Mouse (Mus musculus): ENCODE data around the gene Sema3g. TPM values are rescaled to one million over a fixed set of nuclear protein-coding genes. Genes with fewer than 3 reads are reported as not detected.

Gene Sema3g
- 0.73 and 1.0 TPM in 2 replicates for polyA plus RNA-seq (2015; fragmentation: Nextera tagmentation; extraction: Ambion mirVana)

DNA sequence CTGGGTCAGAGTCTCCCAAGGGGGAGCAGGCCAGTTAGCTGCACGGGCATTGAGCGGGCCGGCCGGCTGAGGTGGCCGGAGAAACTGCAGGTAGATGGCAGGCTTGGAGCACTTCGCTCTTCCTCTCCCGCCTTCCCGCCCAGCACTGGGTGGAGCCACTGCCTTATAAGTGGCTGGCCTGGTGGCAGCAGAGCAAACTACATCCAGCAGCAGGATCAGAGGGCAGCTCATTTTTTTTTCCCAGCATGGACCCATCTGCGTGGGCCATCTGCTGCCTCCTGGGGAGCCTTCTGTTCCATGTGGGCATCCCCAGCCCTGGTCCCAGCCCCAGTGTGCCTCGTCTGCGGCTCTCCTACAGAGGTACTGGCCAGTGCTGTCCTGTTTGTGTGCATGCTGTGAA, at the start of gene Sema3g:
TSS of gene Sema3g (plus strand) at position 195 of the 400 bp plus-strand sequence.
- Histone ChIP-seq H3K4me3 (replicated peaks) (no peak within 1 kb of the TSS), H3K27ac (no peak within 1 kb of the TSS)
- 12% methylated on average over 11 of the region's 11 CpGs for WGBS

DNA sequence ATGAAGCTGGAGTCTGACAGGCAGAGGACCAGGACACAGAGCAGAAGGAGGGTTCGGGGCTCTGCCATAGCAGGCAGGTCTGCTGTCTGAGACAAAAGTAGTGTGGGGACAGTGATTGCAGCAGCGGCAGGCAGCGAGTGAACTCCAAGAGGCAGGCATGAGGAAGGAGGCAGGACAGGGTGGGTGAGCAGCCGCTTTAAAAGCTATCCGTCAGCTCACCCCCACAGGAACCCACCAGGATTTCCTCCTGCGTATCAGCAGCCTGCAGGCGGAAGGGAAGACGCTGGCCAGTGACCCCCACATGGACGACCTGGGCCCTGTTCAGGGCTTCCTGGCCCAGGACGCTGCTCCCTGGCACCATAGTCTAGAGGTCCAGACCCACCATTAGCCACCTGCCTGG, 49.2 kb upstream of the Sema3g start, which contains the start of gene Stab1:
TSS of gene Stab1 (minus strand) at position 217 of the 400 bp plus-strand sequence.
- peaks cover 11% of the 10 kb centered on the region; the same call in 1 of the 2 replicates for H3K4me1 ChIP-seq
- 21% methylated on average over 10 of the region's 10 CpGs for WGBS
- H3K9me3 ChIP-seq, result no peaks in the 10 kb centered on the region
- no peak for ATAC-seq (ENCODE audit: insufficient read depth, low FRiP score, low read depth)
- H3K27ac ChIP-seq, result no peak within 1 kb of the TSS
- H3K4me3 ChIP-seq (replicated peaks), result peak within 1 kb of the TSS; percentile 18; the same call in 1 of the 2 replicates
- peak within 1 kb of the TSS; percentile 23 for H3K4me2 ChIP-seq
- H3K36me3 ChIP-seq, result peaks cover 34% of the 10 kb centered on the region
- H3K27me3 ChIP-seq (replicated peaks), result no peaks in the 10 kb centered on the region
- H3K9ac ChIP-seq, result 0 out of 2 replicates have a peak within 1 kb of the TSS, but pooled peaks have one; percentile 4

More for the DNA sequence above, at the start of gene Sema3g:
- Histone ChIP-seq H3K9ac (no peak within 1 kb of the TSS), H3K36me3 (no peaks in the 10 kb centered on the region), H3K27me3 (replicated peaks) (no peaks in the 10 kb centered on the region), H3K9me3 (no peaks in the 10 kb centered on the region), H3K4me2 (peak within 1 kb of the TSS; percentile 32), H3K4me1 (0 out of 2 replicates have a peak, but pooled peaks cover 9% of the 10 kb centered on the region)
- ATAC-seq (ENCODE audit: insufficient read depth, low FRiP score, low read depth), result peak; percentile 79

GRCm38 (mm10) chr14:31169508-31169907, 48.2 kb upstream of the Sema3g start:
- H3K27ac ChIP-seq, result no peak overlapping the region
- H3K4me1 ChIP-seq, result peaks cover 9% of the 10 kb centered on the region; the same call in 1 of the 2 replicates
- no peaks in the 10 kb centered on the region for H3K27me3 ChIP-seq (replicated peaks)
- H3K4me2 ChIP-seq, result no peak overlapping the region
- no peak overlapping the region for H3K4me3 ChIP-seq (replicated peaks)
- peaks cover 45% of the 10 kb centered on the region for H3K36me3 ChIP-seq
- no peaks in the 10 kb centered on the region for H3K9me3 ChIP-seq
- no peak overlapping the region for H3K9ac ChIP-seq
- no peak for ATAC-seq (ENCODE audit: insufficient read depth, low FRiP score, low read depth)
- WGBS, result 69% methylated on average over 6 of the region's 6 CpGs

GRCm38 (mm10) chr14:31170963-31171362, 46.7 kb upstream of the Sema3g start:
- no peak for ATAC-seq (ENCODE audit: insufficient read depth, low FRiP score, low read depth)
- H3K27me3 ChIP-seq (replicated peaks), result no peaks in the 10 kb centered on the region
- no peak overlapping the region for H3K4me2 ChIP-seq
- H3K36me3 ChIP-seq, result peaks cover 60% of the 10 kb centered on the region
- H3K4me1 ChIP-seq, result peaks cover 9% of the 10 kb centered on the region; the same call in 1 of the 2 replicates
- H3K27ac ChIP-seq, result no peak overlapping the region
- H3K9me3 ChIP-seq, result no peaks in the 10 kb centered on the region
- no peak overlapping the region for H3K9ac ChIP-seq
- WGBS, result 79% methylated on average over 13 of the region's 13 CpGs
- no peak overlapping the region for H3K4me3 ChIP-seq (replicated peaks)

DNA sequence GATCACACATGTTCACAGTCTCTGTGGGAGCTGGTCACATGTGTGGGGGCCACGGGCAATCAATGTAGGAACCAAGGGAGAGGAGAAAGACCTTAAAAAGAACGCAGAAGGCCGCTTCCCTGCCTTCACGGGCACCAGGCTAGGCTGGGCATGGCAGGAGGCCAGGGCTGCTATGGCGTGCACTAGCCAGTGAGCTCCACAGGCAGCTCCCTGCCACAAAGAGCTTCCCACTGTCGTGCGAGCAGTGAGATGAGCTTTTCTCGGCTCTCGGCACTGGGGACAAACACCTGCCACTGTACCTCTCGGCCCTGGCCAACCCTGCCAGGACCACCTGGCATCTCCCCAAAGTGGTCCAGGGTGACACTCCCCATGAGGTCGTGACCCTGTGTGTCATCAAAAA, 46.3 kb upstream of the Sema3g start:
- Histone ChIP-seq H3K36me3 (peaks cover 64% of the 10 kb centered on the region), H3K4me1 (peaks cover 5% of the 10 kb centered on the region; the same call in 1 of the 2 replicates), H3K27me3 (replicated peaks) (no peaks in the 10 kb centered on the region), H3K4me3 (replicated peaks) (no peak overlapping the region), H3K4me2 (no peak overlapping the region), H3K27ac (no peak overlapping the region), H3K9ac (no peak overlapping the region), H3K9me3 (no peaks in the 10 kb centered on the region)
- no peak for ATAC-seq (ENCODE audit: insufficient read depth, low FRiP score, low read depth)
- 89% methylated on average over 11 of the region's 11 CpGs for WGBS

- Histone ChIP-seq H3K27me3 (replicated peaks) (no peaks in the 10 kb centered on the region), H3K9ac (no peak overlapping the region), H3K4me1 (0 out of 2 replicates have a peak, but pooled peaks cover 2% of the 10 kb centered on the region), H3K27ac (no peak overlapping the region), H3K4me2 (no peak overlapping the region), H3K4me3 (replicated peaks) (no peak overlapping the region), H3K9me3 (no peaks in the 10 kb centered on the region), H3K36me3 (peaks cover 68% of the 10 kb centered on the region)
- no peak for ATAC-seq (ENCODE audit: insufficient read depth, low FRiP score, low read depth)
- WGBS, result 93% methylated on average over 15 of the region's 15 CpGs
These were observed 45.8 kb upstream of the Sema3g start for GRCm38 (mm10) chr14:31171821-31172220.

- Histone ChIP-seq H3K9ac (no peak overlapping the region), H3K4me1 (no peaks in the 10 kb centered on the region), H3K4me2 (no peak overlapping the region), H3K27ac (no peak overlapping the region), H3K4me3 (replicated peaks) (no peak overlapping the region), H3K36me3 (peaks cover 78% of the 10 kb centered on the region), H3K27me3 (replicated peaks) (no peaks in the 10 kb centered on the region), H3K9me3 (no peaks in the 10 kb centered on the region)
- ATAC-seq (ENCODE audit: insufficient read depth, low FRiP score, low read depth), result no peak
- WGBS, result 72% methylated on average over 18 of the region's 18 CpGs
These were observed 44.7 kb upstream of the Sema3g start for GRCm38 (mm10) chr14:31172781-31173455.

- Histone ChIP-seq H3K36me3 (peaks cover 81% of the 10 kb centered on the region), H3K9me3 (no peaks in the 10 kb centered on the region), H3K4me2 (no peak overlapping the region), H3K4me1 (no peaks in the 10 kb centered on the region), H3K27ac (no peak overlapping the region), H3K4me3 (replicated peaks) (no peak overlapping the region), H3K9ac (no peak overlapping the region), H3K27me3 (replicated peaks) (no peaks in the 10 kb centered on the region)
- ATAC-seq (ENCODE audit: insufficient read depth, low FRiP score, low read depth), result no peak
- 82% methylated on average over 7 of the region's 7 CpGs for WGBS
These were observed 44.1 kb upstream of the Sema3g start for GRCm38 (mm10) chr14:31173537-31173936.

GRCm38 (mm10) chr14:31177287-31177686, 40.4 kb upstream of the Sema3g start:
- no peaks in the 10 kb centered on the region for H3K4me1 ChIP-seq
- no peak for ATAC-seq (ENCODE audit: insufficient read depth, low FRiP score, low read depth)
- WGBS, result 89% methylated on average over 16 of the region's 16 CpGs
- H3K27me3 ChIP-seq (replicated peaks), result no peaks in the 10 kb centered on the region
- no peak overlapping the region for H3K4me3 ChIP-seq (replicated peaks)
- no peaks in the 10 kb centered on the region for H3K9me3 ChIP-seq
- peaks cover 93% of the 10 kb centered on the region for H3K36me3 ChIP-seq
- H3K27ac ChIP-seq, result no peak overlapping the region
- no peak overlapping the region for H3K4me2 ChIP-seq
- H3K9ac ChIP-seq, result no peak overlapping the region

DNA sequence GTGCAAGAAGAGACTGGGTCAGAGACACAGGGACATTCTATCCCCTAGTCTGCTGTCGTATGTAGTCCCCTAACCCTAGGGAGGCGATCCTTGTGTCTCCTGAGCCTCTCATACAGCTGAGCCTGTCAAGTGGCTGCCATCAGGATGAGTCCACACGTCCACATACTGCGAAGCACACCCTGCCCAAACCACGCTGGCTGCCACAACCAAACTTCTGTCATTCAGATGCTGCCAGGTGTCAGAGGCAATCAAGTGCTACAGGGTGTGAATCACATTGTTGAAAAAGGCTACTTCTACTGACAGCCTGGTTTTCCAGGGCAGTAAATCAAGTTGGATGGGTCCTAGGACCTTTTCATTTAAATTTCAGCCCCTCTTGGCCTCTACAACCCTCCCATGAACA, 39.9 kb upstream of the Sema3g start:
- H3K9ac ChIP-seq, result no peak overlapping the region
- H3K36me3 ChIP-seq, result peaks cover 93% of the 10 kb centered on the region
- H3K4me2 ChIP-seq, result no peak overlapping the region
- no peak overlapping the region for H3K27ac ChIP-seq
- no peaks in the 10 kb centered on the region for H3K27me3 ChIP-seq (replicated peaks)
- no peak overlapping the region for H3K4me3 ChIP-seq (replicated peaks)
- WGBS, result 90% methylated on average over 5 of the region's 5 CpGs
- H3K9me3 ChIP-seq, result no peaks in the 10 kb centered on the region
- H3K4me1 ChIP-seq, result no peaks in the 10 kb centered on the region
- ATAC-seq (ENCODE audit: insufficient read depth, low FRiP score, low read depth), result no peak

GRCm38 (mm10) chr14:31179677-31180365, 37.8 kb upstream of the Sema3g start:
- Histone ChIP-seq H3K4me1 (no peaks in the 10 kb centered on the region), H3K27me3 (replicated peaks) (no peaks in the 10 kb centered on the region), H3K36me3 (peaks cover 94% of the 10 kb centered on the region), H3K4me2 (no peak overlapping the region), H3K4me3 (replicated peaks) (no peak overlapping the region), H3K9me3 (no peaks in the 10 kb centered on the region), H3K9ac (no peak overlapping the region), H3K27ac (no peak overlapping the region)
- ATAC-seq (ENCODE audit: insufficient read depth, low FRiP score, low read depth), result no peak
- WGBS, result 90% methylated on average over 12 of the region's 12 CpGs

GRCm38 (mm10) chr14:31181512-31181911, 36.1 kb upstream of the Sema3g start:
- no peak for ATAC-seq (ENCODE audit: insufficient read depth, low FRiP score, low read depth)
- Histone ChIP-seq H3K4me1 (no peaks in the 10 kb centered on the region), H3K27me3 (replicated peaks) (no peaks in the 10 kb centered on the region), H3K9me3 (no peaks in the 10 kb centered on the region), H3K4me3 (replicated peaks) (no peak overlapping the region), H3K4me2 (no peak overlapping the region), H3K27ac (no peak overlapping the region), H3K36me3 (peaks cover 92% of the 10 kb centered on the region), H3K9ac (no peak overlapping the region)
- 76% methylated on average over 4 of the region's 4 CpGs for WGBS

All from stomach, embryonic 15.5 days (tissue).